Mouse (Mus musculus) G1E (cell line): Measurements from ENCODE around the gene Afmid.

ENCODE experiments used
- CTCF ChIP-seq: IDR thresholded peaks from 2 replicates; pipeline ENCODE4 v1.5.1; 2012; ENCODE audit warnings: low read depth, low read length, inconsistent platforms, mixed read lengths
- GATA2 ChIP-seq: IDR thresholded peaks from 2 replicates; pipeline ENCODE4 v1.6.1; 2012; ENCODE audit warnings: low read depth, low read length, inconsistent platforms, borderline replicate concordance

- TF ChIP-seq CTCF (no peak), GATA2 (no peak)
Measured at GRCm38 (mm10) chr11:117848985-117849671, 23.4 kb downstream of the Afmid start, which contains the start of gene Birc5.
